Mouse (Mus musculus) thymus, adult 2 months (tissue): ENCODE data around the gene B9d2.

Source experiments
- CTCF ChIP-seq: fragments of 200-500 bp; IDR thresholded peaks from 2 replicates; pipeline ENCODE4 v1.5.1; 2012; ENCODE audit warnings: mild to moderate bottlenecking, control low read depth, low read length, moderate library complexity, borderline replicate concordance; ENCODE audit not compliant: control insufficient read depth, poor library complexity, insufficient read depth; ENCODE audit errors: extremely low read depth
- POLR2A ChIP-seq: fragments of 200-500 bp; IDR thresholded peaks from 2 replicates; pipeline ENCODE4 v1.6.1; 2012; ENCODE audit warnings: mild to moderate bottlenecking, low read length, control low read depth, moderate library complexity; ENCODE audit not compliant: control insufficient read depth, poor library complexity, insufficient read depth; ENCODE audit errors: extremely low read depth

DNA sequence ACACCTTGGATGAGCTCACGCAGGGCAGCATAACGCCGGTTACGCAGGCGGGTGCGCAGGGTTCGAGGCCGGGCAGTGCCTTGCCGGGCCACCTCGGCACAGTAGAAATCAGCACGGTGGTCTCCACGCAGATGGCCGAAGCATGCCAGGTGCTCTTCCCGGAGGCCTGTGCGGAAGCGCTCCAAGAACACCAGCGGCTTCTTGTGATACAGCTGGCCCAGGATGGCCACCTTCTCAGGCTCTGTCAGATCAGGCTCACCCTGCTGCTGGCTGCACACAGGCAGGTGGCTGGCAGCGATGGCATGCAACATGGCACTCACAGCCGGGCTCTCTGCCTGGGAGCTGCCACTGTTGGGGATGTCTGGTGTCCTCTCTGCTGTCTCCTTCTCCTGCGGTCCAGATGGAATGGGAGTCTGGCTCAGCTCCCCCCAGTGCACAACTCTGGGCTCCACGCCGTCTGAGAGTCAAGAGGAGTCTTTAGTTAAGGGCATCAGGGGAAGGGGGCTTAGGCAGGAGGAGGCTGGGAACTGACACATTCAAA is 35.2 kb downstream of the B9d2 start:
- TF ChIP-seq CTCF (no peak), POLR2A (no peak)
